Mouse (Mus musculus): ENCODE data around the gene Acer3. TPM values are rescaled to one million over a fixed set of nuclear protein-coding genes. Genes with fewer than 3 reads are reported as not detected.
"Not testable (repeated sequence)": the region's sequence is repeated elsewhere in the genome, so short reads cannot be mapped to it uniquely, and the experiment has no call there.

The Acer3 gene
- polyA plus RNA-seq, 1 experiment from 2014 or later: 28.3 TPM

DNA sequence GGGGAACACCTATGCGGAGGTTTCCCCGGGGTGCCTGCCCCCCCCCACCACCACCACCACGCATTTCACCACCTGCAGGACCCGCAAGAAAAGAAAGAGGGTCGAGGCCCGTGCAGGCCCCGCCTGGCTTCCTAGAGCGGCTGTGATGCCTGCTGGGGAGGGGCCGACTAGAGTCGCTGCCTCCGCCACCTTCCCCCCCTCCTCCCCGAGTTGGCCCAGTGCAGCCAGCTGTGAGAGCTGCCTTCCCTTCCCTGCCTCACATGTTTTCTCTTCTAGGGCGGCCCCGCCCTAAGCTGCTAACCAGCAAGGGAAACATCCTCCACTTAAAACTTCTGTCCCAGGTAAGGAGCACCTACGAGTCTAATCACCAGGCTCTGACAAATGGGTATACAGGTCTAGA lies 52.8 kb downstream of the Acer3 start:
- H3K4me1 ChIP-seq (ENCODE audit: control insufficient read depth, insufficient read depth, low read length); H3K9ac ChIP-seq (replicated peaks; ENCODE audit: low read depth, low read length); H3K27ac ChIP-seq (ENCODE audit: low read depth, low read length); H3K27me3 ChIP-seq (ENCODE audit: control insufficient read depth, insufficient read depth, low read length); H3K36me3 ChIP-seq (ENCODE audit: control insufficient read depth, insufficient read depth, low read length); H3K9me3 ChIP-seq (ENCODE audit: control insufficient read depth, low read length); H3K4me3 ChIP-seq (ENCODE audit: low read depth, low read length); ATAC-seq (ENCODE audit: low read depth); H3K4me2 ChIP-seq (ENCODE audit: low read depth, low read length): not testable (repeated sequence)
- 43% methylated on average over 12 of the region's 15 CpGs for WGBS

DNA sequence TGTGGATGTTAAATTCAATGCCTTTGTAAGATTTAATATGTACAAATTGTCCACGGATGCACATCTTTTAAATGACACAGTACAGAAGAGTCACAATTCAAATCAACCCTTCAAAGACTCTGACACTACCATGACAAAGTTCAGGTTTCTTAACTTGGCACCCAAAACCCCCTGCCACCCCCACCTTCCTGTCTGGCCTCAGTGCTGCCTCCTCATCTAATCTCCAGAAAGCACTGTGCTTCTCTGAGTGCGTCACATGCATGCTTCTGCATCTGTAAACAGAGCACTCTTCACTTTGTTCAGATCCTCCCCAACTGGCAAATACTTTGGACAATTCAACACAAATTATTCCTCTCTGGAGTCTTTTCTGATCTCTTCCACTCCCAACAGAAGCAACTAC lies 68.5 kb downstream of the Acer3 start:
- no peak overlapping the region for H3K4me2 ChIP-seq (ENCODE audit: low read depth, low read length)
- H3K4me1 ChIP-seq (ENCODE audit: control insufficient read depth, insufficient read depth, low read length): no peaks in the 10 kb centered on the region
- H3K36me3 ChIP-seq (ENCODE audit: control insufficient read depth, insufficient read depth, low read length): no peaks in the 10 kb centered on the region
- no peaks in the 10 kb centered on the region for H3K9me3 ChIP-seq (ENCODE audit: control insufficient read depth, low read length)
- no peak overlapping the region for H3K9ac ChIP-seq (replicated peaks; ENCODE audit: low read depth, low read length)
- ATAC-seq (ENCODE audit: low read depth): no peak
- H3K27ac ChIP-seq (ENCODE audit: low read depth, low read length): no peak overlapping the region
- H3K27me3 ChIP-seq (ENCODE audit: control insufficient read depth, insufficient read depth, low read length): no peaks in the 10 kb centered on the region
- no peak overlapping the region for H3K4me3 ChIP-seq (ENCODE audit: low read depth, low read length)
- WGBS: 93% methylated on average over 2 of the region's 2 CpGs

DNA sequence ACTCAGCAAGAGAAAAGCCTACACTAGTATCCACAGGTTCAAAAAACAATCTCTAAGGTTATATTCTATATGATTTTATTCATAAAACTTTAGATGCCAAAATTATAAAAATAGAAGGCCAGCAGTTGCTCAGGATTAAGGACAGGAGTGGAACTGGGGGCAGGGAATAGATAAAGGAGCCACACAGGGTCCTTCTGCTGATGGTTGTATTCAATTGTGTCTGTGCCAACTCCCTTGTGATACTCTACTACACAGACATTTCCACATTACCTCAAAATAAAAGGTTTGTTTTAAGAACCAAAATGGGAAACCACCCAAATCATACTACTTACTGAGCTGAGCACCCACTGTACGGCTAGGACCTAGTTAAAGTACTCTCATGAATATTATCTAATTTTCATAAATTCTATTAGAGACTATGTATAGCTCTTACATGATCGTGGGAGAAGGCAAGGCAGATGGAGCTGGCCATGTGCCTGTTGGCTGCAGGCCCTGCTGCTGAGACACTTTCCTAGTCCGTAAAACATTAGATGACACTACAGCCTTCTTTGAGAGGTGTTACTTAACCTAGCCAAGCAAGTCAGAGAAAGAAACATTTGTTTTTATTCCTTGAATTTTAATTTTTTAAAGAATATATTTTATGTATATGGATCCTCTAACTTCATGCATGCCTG lies 84.2 kb downstream of the Acer3 start:
- Histone ChIP-seq H3K9ac (replicated peaks; ENCODE audit: low read depth, low read length) (no peak overlapping the region), H3K4me1 (ENCODE audit: control insufficient read depth, insufficient read depth, low read length) (no peaks in the 10 kb centered on the region)
- no peak for ATAC-seq (ENCODE audit: low read depth)

DNA sequence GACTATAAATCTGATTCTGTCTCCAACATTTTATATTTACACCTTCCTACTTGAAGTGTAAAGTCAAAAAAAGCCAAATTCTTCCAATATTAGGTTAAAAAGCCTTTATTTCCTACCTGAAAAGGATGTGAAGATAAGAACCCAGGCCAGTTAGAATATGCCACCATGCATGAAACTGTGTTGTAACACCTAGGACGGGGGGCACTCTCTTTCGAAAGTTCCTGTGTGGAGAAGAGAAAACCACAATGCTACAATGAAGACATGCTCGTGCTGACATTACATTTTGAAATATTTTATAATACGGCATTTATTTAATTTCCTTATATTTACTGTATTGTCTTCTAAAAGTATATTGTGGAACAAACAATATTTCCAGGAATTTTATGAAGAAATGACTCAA lies 97.2 kb downstream of the Acer3 start:
- Histone ChIP-seq H3K4me3 (ENCODE audit: low read depth, low read length) (no peak overlapping the region), H3K27me3 (ENCODE audit: control insufficient read depth, insufficient read depth, low read length) (no peaks in the 10 kb centered on the region), H3K4me2 (ENCODE audit: low read depth, low read length) (no peak overlapping the region), H3K9ac (replicated peaks; ENCODE audit: low read depth, low read length) (no peak overlapping the region), H3K4me1 (ENCODE audit: control insufficient read depth, insufficient read depth, low read length) (no peaks in the 10 kb centered on the region), H3K27ac (ENCODE audit: low read depth, low read length) (no peak overlapping the region), H3K9me3 (ENCODE audit: control insufficient read depth, low read length) (no peaks in the 10 kb centered on the region), H3K36me3 (ENCODE audit: control insufficient read depth, insufficient read depth, low read length) (no peaks in the 10 kb centered on the region)
- 99% methylated on average over 4 of the region's 4 CpGs for WGBS
- no peak for ATAC-seq (ENCODE audit: low read depth)

More for the DNA sequence above, 84.2 kb downstream of the Acer3 start:
- no peaks in the 10 kb centered on the region for H3K27me3 ChIP-seq (ENCODE audit: control insufficient read depth, insufficient read depth, low read length)
- H3K4me3 ChIP-seq (ENCODE audit: low read depth, low read length): no peak overlapping the region
- no peaks in the 10 kb centered on the region for H3K9me3 ChIP-seq (ENCODE audit: control insufficient read depth, low read length)
- H3K4me2 ChIP-seq (ENCODE audit: low read depth, low read length): no peak overlapping the region
- 78% methylated on average over 3 of the region's 3 CpGs for WGBS
- no peaks in the 10 kb centered on the region for H3K36me3 ChIP-seq (ENCODE audit: control insufficient read depth, insufficient read depth, low read length)
- H3K27ac ChIP-seq (ENCODE audit: low read depth, low read length): no peak overlapping the region

DNA sequence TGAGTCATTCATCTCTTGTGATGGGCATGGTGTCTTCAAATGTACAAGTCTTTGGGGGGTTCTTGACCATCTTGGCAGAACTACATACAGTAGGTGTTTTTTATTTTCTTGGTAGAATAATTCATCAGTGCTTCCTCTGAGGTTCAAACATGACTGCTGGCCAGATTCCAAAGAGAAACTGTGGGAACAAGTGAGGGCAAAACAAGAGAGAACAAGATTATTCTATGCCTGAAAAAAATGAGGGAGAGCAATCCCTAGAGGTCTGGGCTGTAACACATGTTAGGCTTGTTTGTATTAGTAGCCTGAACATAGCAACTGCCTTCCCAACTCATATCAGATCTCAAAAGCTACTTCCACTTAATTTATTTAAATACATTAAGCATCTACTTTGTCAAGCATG lies 104.3 kb downstream of the Acer3 start:
- Histone ChIP-seq H3K27ac (ENCODE audit: low read depth, low read length) (no peak overlapping the region), H3K9me3 (ENCODE audit: control insufficient read depth, low read length) (no peaks in the 10 kb centered on the region), H3K4me3 (ENCODE audit: low read depth, low read length) (no peak overlapping the region), H3K27me3 (ENCODE audit: control insufficient read depth, insufficient read depth, low read length) (no peaks in the 10 kb centered on the region), H3K9ac (replicated peaks; ENCODE audit: low read depth, low read length) (no peak overlapping the region), H3K4me1 (ENCODE audit: control insufficient read depth, insufficient read depth, low read length) (no peaks in the 10 kb centered on the region), H3K36me3 (ENCODE audit: control insufficient read depth, insufficient read depth, low read length) (no peaks in the 10 kb centered on the region), H3K4me2 (ENCODE audit: low read depth, low read length) (no peak overlapping the region)
- peak; percentile 51; the same call in 1 of the 2 replicates for ATAC-seq (ENCODE audit: low read depth)

DNA sequence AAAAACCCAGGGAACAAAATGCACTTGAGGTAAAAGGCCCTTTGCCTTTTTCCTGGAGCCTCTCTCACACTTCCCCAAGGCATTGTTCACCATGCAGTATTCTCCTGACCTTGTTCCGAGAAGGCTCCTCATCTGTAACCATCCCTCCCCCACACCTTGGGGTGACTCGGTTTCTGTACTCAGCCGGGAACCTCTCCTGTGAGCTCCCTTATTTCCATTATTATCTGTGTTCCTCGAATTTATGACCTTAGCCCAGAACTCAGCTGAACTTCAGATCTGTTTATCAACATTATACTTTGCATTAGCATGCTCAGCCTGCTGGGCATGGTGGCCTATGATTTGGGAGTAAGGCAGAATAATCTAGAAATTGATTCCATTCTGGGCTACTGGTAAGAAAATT lies 118.1 kb downstream of the Acer3 start:
- ATAC-seq (ENCODE audit: low read depth): no peak
- Histone ChIP-seq H3K4me3 (ENCODE audit: low read depth, low read length) (no peak overlapping the region), H3K27me3 (ENCODE audit: control insufficient read depth, insufficient read depth, low read length) (no peaks in the 10 kb centered on the region), H3K36me3 (ENCODE audit: control insufficient read depth, insufficient read depth, low read length) (no peaks in the 10 kb centered on the region), H3K4me2 (ENCODE audit: low read depth, low read length) (no peak overlapping the region), H3K4me1 (ENCODE audit: control insufficient read depth, insufficient read depth, low read length) (no peaks in the 10 kb centered on the region), H3K27ac (ENCODE audit: low read depth, low read length) (no peak overlapping the region), H3K9ac (replicated peaks; ENCODE audit: low read depth, low read length) (no peak overlapping the region), H3K9me3 (ENCODE audit: control insufficient read depth, low read length) (no peaks in the 10 kb centered on the region)
- 77% methylated on average over 4 of the region's 4 CpGs for WGBS

DNA sequence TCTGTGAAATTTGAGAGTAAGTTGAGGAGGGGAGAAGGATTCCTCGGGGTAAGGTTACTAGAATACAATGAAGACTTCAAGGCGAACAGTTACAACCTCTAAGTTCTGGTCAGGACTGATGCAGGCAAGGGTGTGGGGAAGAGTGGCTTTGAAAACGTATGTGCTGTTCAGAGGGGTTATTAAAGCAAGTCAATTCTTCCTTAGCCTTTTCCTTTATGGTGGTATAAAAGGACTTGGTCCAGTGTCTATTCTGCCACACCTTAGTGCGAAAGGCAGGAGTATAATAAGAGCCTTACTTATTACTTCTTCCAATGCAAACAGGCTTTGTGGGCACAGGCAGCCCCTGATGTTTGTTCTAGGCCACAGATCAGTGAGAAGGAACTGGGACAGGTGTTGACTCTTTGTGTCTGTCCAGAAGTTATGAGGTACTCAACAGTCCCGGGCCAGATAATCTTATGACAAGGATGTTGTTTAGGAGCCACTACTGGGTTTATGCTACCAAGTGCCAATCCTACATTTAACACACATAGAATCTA lies 119.4 kb downstream of the Acer3 start:
- Histone ChIP-seq H3K27ac (ENCODE audit: low read depth, low read length) (no peak overlapping the region), H3K4me3 (ENCODE audit: low read depth, low read length) (no peak overlapping the region), H3K4me1 (ENCODE audit: control insufficient read depth, insufficient read depth, low read length) (no peaks in the 10 kb centered on the region), H3K9me3 (ENCODE audit: control insufficient read depth, low read length) (no peaks in the 10 kb centered on the region), H3K36me3 (ENCODE audit: control insufficient read depth, insufficient read depth, low read length) (no peaks in the 10 kb centered on the region), H3K9ac (replicated peaks; ENCODE audit: low read depth, low read length) (no peak overlapping the region), H3K4me2 (ENCODE audit: low read depth, low read length) (no peak overlapping the region), H3K27me3 (ENCODE audit: control insufficient read depth, insufficient read depth, low read length) (no peaks in the 10 kb centered on the region)
- 79% methylated on average over 5 of the region's 5 CpGs for WGBS
- no peak for ATAC-seq (ENCODE audit: low read depth)

DNA sequence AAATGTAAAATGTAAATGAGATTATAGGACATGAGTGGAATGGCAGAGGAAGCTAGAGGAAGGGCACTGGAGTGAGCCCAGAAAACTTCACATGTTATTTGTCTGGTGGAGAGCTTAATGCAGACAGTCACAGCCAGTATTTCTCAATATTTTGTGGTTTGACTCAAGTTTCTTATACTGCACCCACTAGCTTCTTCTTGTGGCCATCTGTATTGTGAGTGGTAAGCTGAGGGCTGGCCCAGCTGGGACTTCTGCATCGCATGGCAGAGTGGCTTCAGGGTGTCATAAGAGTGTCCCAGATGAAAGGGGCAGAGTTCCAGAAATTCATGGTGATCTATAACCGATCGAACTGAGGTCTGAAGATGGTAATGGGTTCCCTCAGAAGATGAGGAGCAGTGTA lies 120.6 kb downstream of the Acer3 start:
- no peak overlapping the region for H3K4me3 ChIP-seq (ENCODE audit: low read depth, low read length)
- no peak overlapping the region for H3K4me2 ChIP-seq (ENCODE audit: low read depth, low read length)
- no peaks in the 10 kb centered on the region for H3K36me3 ChIP-seq (ENCODE audit: control insufficient read depth, insufficient read depth, low read length)
- peaks cover 6% of the 10 kb centered on the region; the same call in 1 of the 2 replicates for H3K27me3 ChIP-seq (ENCODE audit: control insufficient read depth, insufficient read depth, low read length)
- no peak for ATAC-seq (ENCODE audit: low read depth)
- no peak overlapping the region for H3K9ac ChIP-seq (replicated peaks; ENCODE audit: low read depth, low read length)
- H3K9me3 ChIP-seq (ENCODE audit: control insufficient read depth, low read length): no peaks in the 10 kb centered on the region
- H3K4me1 ChIP-seq (ENCODE audit: control insufficient read depth, insufficient read depth, low read length): no peaks in the 10 kb centered on the region
- H3K27ac ChIP-seq (ENCODE audit: low read depth, low read length): no peak overlapping the region
- WGBS: 92% methylated on average over 3 of the region's 3 CpGs

DNA sequence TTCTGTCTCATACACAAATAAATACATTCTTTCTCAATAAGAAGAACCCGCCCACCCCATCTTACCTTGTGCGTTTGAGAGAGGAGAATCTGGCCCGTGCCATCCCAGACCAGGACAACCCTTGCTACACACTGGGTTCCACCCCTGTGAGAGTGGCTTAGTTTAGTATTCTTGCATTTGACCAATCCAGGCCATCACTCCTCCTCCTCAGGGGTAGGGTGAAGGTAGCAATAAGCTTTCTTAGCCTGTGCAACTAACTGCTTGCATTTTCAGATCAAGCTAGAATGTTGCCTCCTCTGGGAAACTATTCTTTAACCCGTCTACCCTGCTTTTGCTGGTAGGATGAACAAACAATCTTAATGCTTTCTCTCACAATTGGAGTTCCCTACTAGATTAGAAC lies 121.6 kb downstream of the Acer3 start, which contains the start of gene B3gnt6:
Gene B3gnt6, minus strand, starts transcription at position 101 of the 400 bp plus-strand sequence.
- no peak for ATAC-seq (ENCODE audit: low read depth)
- no peak within 1 kb of the TSS for H3K9ac ChIP-seq (replicated peaks; ENCODE audit: low read depth, low read length)
- no peak within 1 kb of the TSS for H3K27ac ChIP-seq (ENCODE audit: low read depth, low read length)
- no peaks in the 10 kb centered on the region for H3K9me3 ChIP-seq (ENCODE audit: control insufficient read depth, low read length)
- WGBS: 94% methylated on average over 4 of the region's 4 CpGs
- H3K27me3 ChIP-seq (ENCODE audit: control insufficient read depth, insufficient read depth, low read length): peaks cover 7% of the 10 kb centered on the region; the same call in 1 of the 2 replicates
- no peaks in the 10 kb centered on the region for H3K36me3 ChIP-seq (ENCODE audit: control insufficient read depth, insufficient read depth, low read length)
- no peak within 1 kb of the TSS for H3K4me3 ChIP-seq (ENCODE audit: low read depth, low read length)
- no peak within 1 kb of the TSS for H3K4me2 ChIP-seq (ENCODE audit: low read depth, low read length)
- 0 out of 2 replicates have a peak, but pooled peaks cover under 1% of the 10 kb centered on the region for H3K4me1 ChIP-seq (ENCODE audit: control insufficient read depth, insufficient read depth, low read length)

Measured in neural tube, embryonic 14.5 days (tissue).